Mouse (Mus musculus): ENCODE results near the gene Magi1. TPM values are rescaled to one million over a fixed set of nuclear protein-coding genes. Genes with fewer than 3 reads are reported as not detected.
A peak's percentile ranks its signal among the peaks of the same experiment; 100 is the strongest.

Magi1 gene
- total and polyA plus RNA-seq, 2 experiments from 2014 or later = 27.6 to 45.4 TPM

- 83% methylated on average over 3 of the region's 3 CpGs for WGBS
- H3K4me2 ChIP-seq (ENCODE audit: low read depth, low read length, poor library complexity, severe bottlenecking) = no peak overlapping the region
- no peaks in the 10 kb centered on the region for H3K27me3 ChIP-seq (ENCODE audit: insufficient read depth, low read length)
- no peak overlapping the region for H3K27ac ChIP-seq (ENCODE audit: low read depth, low read length)
- no peaks in the 10 kb centered on the region for H3K36me3 ChIP-seq (ENCODE audit: insufficient read depth, low read length)
- H3K9ac ChIP-seq (replicated peaks; ENCODE audit: low read length, poor library complexity, severe bottlenecking) = no peak overlapping the region
- DNase-seq (ENCODE audit: low spot score) (no peak), ATAC-seq (ENCODE audit: low FRiP score) (no peak)
- H3K9me3 ChIP-seq (ENCODE audit: low read length) = no peaks in the 10 kb centered on the region
- TF ChIP-seq CTCF (IDR thresholded peaks at IDR 0.05) = no peak
- no peaks in the 10 kb centered on the region for H3K4me1 ChIP-seq (ENCODE audit: insufficient read depth, low read length)
- no peak overlapping the region for H3K4me3 ChIP-seq (ENCODE audit: low read depth, low read length)
These were observed 300.2 kb downstream of the Magi1 start for GRCm38 (mm10) chr6:93983551-93983950.

- Histone ChIP-seq H3K9ac (replicated peaks; ENCODE audit: low read length, poor library complexity, severe bottlenecking) (no peak overlapping the region), H3K9me3 (ENCODE audit: low read length) (no peaks in the 10 kb centered on the region), H3K27me3 (ENCODE audit: insufficient read depth, low read length) (no peaks in the 10 kb centered on the region), H3K4me2 (ENCODE audit: low read depth, low read length, poor library complexity, severe bottlenecking) (no peak overlapping the region), H3K4me3 (ENCODE audit: low read depth, low read length) (no peak overlapping the region), H3K4me1 (ENCODE audit: insufficient read depth, low read length) (no peaks in the 10 kb centered on the region), H3K36me3 (ENCODE audit: insufficient read depth, low read length) (no peaks in the 10 kb centered on the region), H3K27ac (ENCODE audit: low read depth, low read length) (no peak overlapping the region)
- WGBS = 29% methylated on average over 8 of the region's 8 CpGs
- no peak for TF ChIP-seq CTCF (IDR thresholded peaks at IDR 0.05)
- DNase-seq (ENCODE audit: low spot score) (peak; percentile 24), ATAC-seq (ENCODE audit: low FRiP score) (no peak)
These were observed 302.5 kb downstream of the Magi1 start for GRCm38 (mm10) chr6:93981211-93981610.

GRCm38 (mm10) chr6:93979241-93979640 is 304.5 kb downstream of the Magi1 start:
- no peak overlapping the region for H3K27ac ChIP-seq (ENCODE audit: low read depth, low read length)
- TF ChIP-seq CTCF (IDR thresholded peaks at IDR 0.05) = no peak
- H3K9ac ChIP-seq (replicated peaks; ENCODE audit: low read length, poor library complexity, severe bottlenecking) = no peak overlapping the region
- no peaks in the 10 kb centered on the region for H3K27me3 ChIP-seq (ENCODE audit: insufficient read depth, low read length)
- no peak overlapping the region for H3K4me2 ChIP-seq (ENCODE audit: low read depth, low read length, poor library complexity, severe bottlenecking)
- ATAC-seq (ENCODE audit: low FRiP score) (no peak), DNase-seq (ENCODE audit: low spot score) (no peak)
- 97% methylated on average over 3 of the region's 3 CpGs for WGBS
- no peaks in the 10 kb centered on the region for H3K9me3 ChIP-seq (ENCODE audit: low read length)
- no peak overlapping the region for H3K4me3 ChIP-seq (ENCODE audit: low read depth, low read length)
- H3K4me1 ChIP-seq (ENCODE audit: insufficient read depth, low read length) = no peaks in the 10 kb centered on the region
- H3K36me3 ChIP-seq (ENCODE audit: insufficient read depth, low read length) = no peaks in the 10 kb centered on the region

GRCm38 (mm10) chr6:93968721-93969120 is 315.0 kb downstream of the Magi1 start:
- no peak for ATAC-seq (ENCODE audit: low FRiP score)

GRCm38 (mm10) chr6:93962757-93963336 is 320.9 kb downstream of the Magi1 start:
- H3K4me1 ChIP-seq (ENCODE audit: insufficient read depth, low read length) = no peaks in the 10 kb centered on the region
- H3K27me3 ChIP-seq (ENCODE audit: insufficient read depth, low read length) = no peaks in the 10 kb centered on the region
- ATAC-seq (ENCODE audit: low FRiP score) = no peak
- no peak overlapping the region for H3K4me2 ChIP-seq (ENCODE audit: low read depth, low read length, poor library complexity, severe bottlenecking)
- H3K9me3 ChIP-seq (ENCODE audit: low read length) = no peaks in the 10 kb centered on the region
- no peak overlapping the region for H3K27ac ChIP-seq (ENCODE audit: low read depth, low read length)
- H3K36me3 ChIP-seq (ENCODE audit: insufficient read depth, low read length) = no peaks in the 10 kb centered on the region
- H3K4me3 ChIP-seq (ENCODE audit: low read depth, low read length) = no peak overlapping the region
- no peak overlapping the region for H3K9ac ChIP-seq (replicated peaks; ENCODE audit: low read length, poor library complexity, severe bottlenecking)
- no peak for TF ChIP-seq CTCF (IDR thresholded peaks at IDR 0.05)
- 88% methylated on average over 5 of the region's 5 CpGs for WGBS
- DNase-seq (ENCODE audit: low spot score) = no peak

More at GRCm38 (mm10) chr6:93968721-93969120, 315.0 kb downstream of the Magi1 start:
- Histone ChIP-seq H3K27ac (ENCODE audit: low read depth, low read length) (no peak overlapping the region), H3K4me2 (ENCODE audit: low read depth, low read length, poor library complexity, severe bottlenecking) (no peak overlapping the region), H3K9me3 (ENCODE audit: low read length) (no peaks in the 10 kb centered on the region), H3K4me3 (ENCODE audit: low read depth, low read length) (no peak overlapping the region), H3K4me1 (ENCODE audit: insufficient read depth, low read length) (no peaks in the 10 kb centered on the region), H3K27me3 (ENCODE audit: insufficient read depth, low read length) (no peaks in the 10 kb centered on the region), H3K9ac (replicated peaks; ENCODE audit: low read length, poor library complexity, severe bottlenecking) (no peak overlapping the region), H3K36me3 (ENCODE audit: insufficient read depth, low read length) (no peaks in the 10 kb centered on the region)
- WGBS = 70% methylated on average over 2 of the region's 2 CpGs
- TF ChIP-seq CTCF (IDR thresholded peaks at IDR 0.05) = no peak
- no peak for DNase-seq (ENCODE audit: low spot score)

GRCm38 (mm10) chr6:93961782-93962181 is 321.9 kb downstream of the Magi1 start:
- Histone ChIP-seq H3K27ac (ENCODE audit: low read depth, low read length) (no peak overlapping the region), H3K4me3 (ENCODE audit: low read depth, low read length) (no peak overlapping the region), H3K4me1 (ENCODE audit: insufficient read depth, low read length) (no peaks in the 10 kb centered on the region), H3K9me3 (ENCODE audit: low read length) (no peaks in the 10 kb centered on the region), H3K9ac (replicated peaks; ENCODE audit: low read length, poor library complexity, severe bottlenecking) (no peak overlapping the region), H3K36me3 (ENCODE audit: insufficient read depth, low read length) (no peaks in the 10 kb centered on the region), H3K27me3 (ENCODE audit: insufficient read depth, low read length) (no peaks in the 10 kb centered on the region), H3K4me2 (ENCODE audit: low read depth, low read length, poor library complexity, severe bottlenecking) (no peak overlapping the region)
- DNase-seq (ENCODE audit: low spot score) = no peak
- TF ChIP-seq CTCF (IDR thresholded peaks at IDR 0.05) = no peak
- WGBS = 77% methylated on average over 1 of the region's 1 CpGs
- no peak for ATAC-seq (ENCODE audit: low FRiP score)

All from midbrain, postnatal 0 days (tissue).